Mouse (Mus musculus) testis, adult 2 months (tissue): ENCODE results near the gene Tigit. TPM values are rescaled to one million over a fixed set of nuclear protein-coding genes. Genes with fewer than 3 reads are reported as not detected.

Experiments used
- H3K27ac ChIP-seq: fragments of 200-500 bp; 2 replicates; pipeline ENCODE4 v1.5.1; 2012; ENCODE audit warnings: low read depth, low read length; ENCODE audit not compliant: control insufficient read depth, insufficient read depth
- H3K27me3 ChIP-seq: fragments of 200-500 bp; 2 replicates; pipeline ENCODE4 v1.6.1; 2012; ENCODE audit warnings: mild to moderate bottlenecking, low read length, moderate library complexity; ENCODE audit not compliant: control insufficient read depth, insufficient read depth
- H3K36me3 ChIP-seq: fragments of 200-500 bp; 2 replicates; pipeline ENCODE4 v1.6.1; 2012; ENCODE audit warnings: mild to moderate bottlenecking, low read length; ENCODE audit not compliant: control insufficient read depth, insufficient read depth
- H3K4me1 ChIP-seq: fragments of 200-500 bp; 2 replicates; pipeline ENCODE4 v1.6.1; 2012; ENCODE audit warnings: low read length; ENCODE audit not compliant: control insufficient read depth, insufficient read depth
- H3K4me3 ChIP-seq: fragments of 200-500 bp; 2 replicates; pipeline ENCODE4 v1.5.1; 2012; ENCODE audit warnings: low read depth, mild to moderate bottlenecking, low read length, moderate library complexity, mixed read lengths; ENCODE audit not compliant: control insufficient read depth
- CTCF ChIP-seq: fragments of 200-500 bp; IDR thresholded peaks from 2 replicates; pipeline ENCODE4 v1.5.1; 2012; ENCODE audit warnings: low read depth, mild to moderate bottlenecking, inconsistent platforms, low read length, moderate library complexity; ENCODE audit not compliant: control insufficient read depth, insufficient read depth, insufficient replicate concordance
- POLR2A ChIP-seq: fragments of 200-500 bp; IDR thresholded peaks from 2 replicates; pipeline ENCODE4 v1.6.1; 2012; ENCODE audit warnings: low read depth, mild to moderate bottlenecking, inconsistent platforms, low read length, moderate library complexity; ENCODE audit not compliant: control insufficient read depth
- polyA plus RNA-seq: library from polyadenylated mRNA; depleted of rRNA; stranded (reverse); fragments of >200 nt; gene quantifications from 2 replicates; pipeline ENCODE4 v1.2.3, GENCODE M21; 2012

The Tigit gene
- polyA plus RNA-seq, 1 experiment = not detected

GRCm38 (mm10) chr16:43646943-43647342 lies 17.0 kb downstream of the Tigit start:
- Histone ChIP-seq H3K36me3 (no peaks in the 10 kb centered on the region), H3K27ac (no peak overlapping the region), H3K27me3 (no peaks in the 10 kb centered on the region), H3K4me1 (no peaks in the 10 kb centered on the region), H3K4me3 (no peak overlapping the region)
- no peak for TF ChIP-seq POLR2A
- no peak for TF ChIP-seq CTCF

GRCm38 (mm10) chr16:43645879-43646278 lies 18.1 kb downstream of the Tigit start:
- Histone ChIP-seq H3K27me3 (no peaks in the 10 kb centered on the region), H3K36me3 (no peaks in the 10 kb centered on the region), H3K27ac (no peak overlapping the region), H3K4me1 (no peaks in the 10 kb centered on the region), H3K4me3 (no peak overlapping the region)
- TF ChIP-seq POLR2A (no peak), CTCF (no peak)

DNA sequence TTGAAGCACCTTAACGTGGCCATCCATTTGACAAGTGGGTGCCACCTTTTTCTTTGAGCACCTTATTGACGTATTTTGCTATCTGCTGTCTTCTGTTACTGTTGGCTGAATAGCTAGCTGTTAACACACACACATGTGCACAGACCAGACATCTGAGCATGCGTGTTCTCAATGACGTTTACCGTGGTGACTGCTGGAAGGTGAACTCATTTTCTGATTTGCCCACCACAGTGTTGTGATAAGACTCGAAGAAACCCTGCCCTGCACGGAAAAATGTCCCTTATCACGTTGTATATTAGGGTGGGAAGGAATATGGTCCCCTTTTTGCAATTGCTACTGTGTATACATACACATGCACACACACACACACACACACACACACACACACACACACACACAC lies 22.7 kb downstream of the Tigit start:
- no peaks in the 10 kb centered on the region for H3K27me3 ChIP-seq
- no peak for TF ChIP-seq CTCF
- TF ChIP-seq POLR2A = no peak
- no peak overlapping the region for H3K27ac ChIP-seq
- peaks cover 4% of the 10 kb centered on the region for H3K4me1 ChIP-seq
- H3K36me3 ChIP-seq = no peaks in the 10 kb centered on the region
- H3K4me3 ChIP-seq = no peak overlapping the region

DNA sequence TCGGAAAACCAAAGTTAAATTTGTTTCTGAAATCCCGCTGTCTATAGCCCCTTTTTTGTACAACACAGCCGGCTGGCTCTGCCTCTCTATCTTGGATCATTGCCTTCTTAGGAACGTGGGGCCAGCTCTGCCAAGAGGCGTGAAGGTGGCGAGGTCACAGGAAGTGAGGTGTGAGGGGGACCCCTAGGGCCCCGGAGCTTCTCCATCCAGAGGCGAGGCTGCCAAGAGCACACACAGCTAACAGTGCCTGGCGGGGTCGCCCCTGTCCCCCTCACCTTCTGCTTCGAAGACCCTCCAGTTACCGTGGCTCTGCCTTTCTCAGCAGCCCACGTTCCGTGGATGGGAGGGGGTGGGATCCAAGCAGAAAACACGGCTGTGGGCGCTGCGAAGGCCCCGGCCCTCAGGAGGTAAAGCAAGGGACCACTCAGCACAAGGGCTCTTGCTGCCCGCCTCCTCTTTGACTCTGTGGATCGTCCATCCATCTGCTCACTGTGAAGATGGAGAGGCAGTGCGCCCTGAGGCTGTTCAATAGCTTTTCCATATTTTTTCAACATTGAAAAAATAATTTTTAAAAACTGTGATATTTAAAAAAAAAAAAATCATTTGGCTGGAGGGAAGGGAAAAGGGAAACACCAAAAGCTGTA lies 25.4 kb downstream of the Tigit start:
- TF ChIP-seq POLR2A (no peak), CTCF (no peak)
- Histone ChIP-seq H3K4me3 (peak overlapping the region; percentile 72), H3K27me3 (no peaks in the 10 kb centered on the region), H3K4me1 (peaks cover 4% of the 10 kb centered on the region), H3K27ac (no peak overlapping the region), H3K36me3 (no peaks in the 10 kb centered on the region)

GRCm38 (mm10) chr16:43637241-43637640 lies 26.7 kb downstream of the Tigit start:
- TF ChIP-seq CTCF (no peak), POLR2A (no peak)

DNA sequence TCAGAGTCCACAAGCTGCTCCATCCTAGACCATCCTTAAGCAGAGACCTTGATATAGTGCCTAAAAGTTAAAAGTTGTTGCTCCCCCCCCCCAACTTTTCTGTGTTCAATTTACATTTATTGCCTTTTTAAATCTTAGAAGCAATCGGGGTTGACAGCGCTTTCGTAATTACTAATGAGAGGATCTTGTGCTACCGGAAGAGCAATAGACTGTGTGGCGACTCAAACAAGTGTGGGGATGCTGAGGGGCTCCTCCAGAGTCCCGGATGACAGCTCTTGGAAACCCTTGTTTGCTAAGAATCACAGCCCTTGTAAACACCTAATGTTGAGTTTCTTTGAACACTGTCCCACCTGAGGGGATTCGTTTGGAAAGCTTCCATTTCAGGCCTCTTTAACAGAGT lies 29.9 kb downstream of the Tigit start:
- no peaks in the 10 kb centered on the region for H3K36me3 ChIP-seq
- TF ChIP-seq POLR2A (no peak), CTCF (no peak)
- H3K4me3 ChIP-seq = no peak overlapping the region
- no peak overlapping the region for H3K27ac ChIP-seq
- H3K27me3 ChIP-seq = no peaks in the 10 kb centered on the region
- peaks cover 4% of the 10 kb centered on the region for H3K4me1 ChIP-seq

More at GRCm38 (mm10) chr16:43637241-43637640, 26.7 kb downstream of the Tigit start:
- no peaks in the 10 kb centered on the region for H3K27me3 ChIP-seq
- H3K4me1 ChIP-seq = peaks cover 4% of the 10 kb centered on the region
- no peak overlapping the region for H3K27ac ChIP-seq
- no peaks in the 10 kb centered on the region for H3K36me3 ChIP-seq
- H3K4me3 ChIP-seq = no peak overlapping the region

DNA sequence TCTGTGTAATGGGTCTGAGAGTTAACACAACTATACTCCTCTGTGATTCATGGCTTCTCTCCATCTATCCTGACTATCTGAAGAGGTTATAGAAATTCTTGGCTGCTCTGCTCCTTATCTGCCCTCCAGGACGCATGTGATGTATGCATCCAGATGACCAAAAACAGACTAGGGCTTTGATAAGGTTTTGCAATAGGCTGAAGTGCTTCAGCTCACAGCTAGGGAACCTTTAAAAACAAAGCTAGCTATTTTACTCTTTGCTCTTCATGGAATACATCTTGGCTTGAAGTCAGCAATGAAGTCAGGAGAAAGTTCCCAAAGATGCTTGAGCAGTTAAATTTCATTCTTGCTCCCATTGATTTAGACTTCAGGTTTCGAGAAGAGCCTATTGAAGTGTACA lies 32.2 kb downstream of the Tigit start:
- Histone ChIP-seq H3K27me3 (no peaks in the 10 kb centered on the region), H3K36me3 (no peaks in the 10 kb centered on the region), H3K27ac (no peak overlapping the region), H3K4me1 (no peaks in the 10 kb centered on the region), H3K4me3 (no peak overlapping the region)
- TF ChIP-seq POLR2A = no peak
- no peak for TF ChIP-seq CTCF

DNA sequence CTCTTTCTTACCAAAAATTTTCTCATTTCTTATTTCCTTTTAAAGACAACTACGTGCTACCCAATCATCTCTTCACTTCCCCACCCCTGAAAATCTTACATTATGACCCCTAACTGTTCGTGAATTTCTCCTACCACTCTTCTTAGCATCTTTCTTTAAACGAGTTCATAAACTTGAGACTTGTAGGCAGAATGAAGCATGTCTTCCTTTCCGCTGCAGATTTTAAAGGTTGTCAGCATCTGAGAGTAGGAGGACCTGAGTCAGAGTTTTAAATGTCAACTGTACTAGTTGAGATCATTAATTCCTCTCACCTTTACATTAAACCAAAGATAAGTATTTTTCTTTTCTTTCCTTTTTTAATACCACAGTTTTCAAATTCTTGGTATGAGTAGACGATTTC lies 35.3 kb downstream of the Tigit start:
- H3K4me3 ChIP-seq = no peak overlapping the region
- no peak overlapping the region for H3K27ac ChIP-seq
- H3K4me1 ChIP-seq = no peaks in the 10 kb centered on the region
- no peaks in the 10 kb centered on the region for H3K27me3 ChIP-seq
- H3K36me3 ChIP-seq = no peaks in the 10 kb centered on the region
- no peak for TF ChIP-seq POLR2A
- no peak for TF ChIP-seq CTCF
